14 mouse cellular contexts compared by ENCODE assay signal in the genomic region with DNA sequence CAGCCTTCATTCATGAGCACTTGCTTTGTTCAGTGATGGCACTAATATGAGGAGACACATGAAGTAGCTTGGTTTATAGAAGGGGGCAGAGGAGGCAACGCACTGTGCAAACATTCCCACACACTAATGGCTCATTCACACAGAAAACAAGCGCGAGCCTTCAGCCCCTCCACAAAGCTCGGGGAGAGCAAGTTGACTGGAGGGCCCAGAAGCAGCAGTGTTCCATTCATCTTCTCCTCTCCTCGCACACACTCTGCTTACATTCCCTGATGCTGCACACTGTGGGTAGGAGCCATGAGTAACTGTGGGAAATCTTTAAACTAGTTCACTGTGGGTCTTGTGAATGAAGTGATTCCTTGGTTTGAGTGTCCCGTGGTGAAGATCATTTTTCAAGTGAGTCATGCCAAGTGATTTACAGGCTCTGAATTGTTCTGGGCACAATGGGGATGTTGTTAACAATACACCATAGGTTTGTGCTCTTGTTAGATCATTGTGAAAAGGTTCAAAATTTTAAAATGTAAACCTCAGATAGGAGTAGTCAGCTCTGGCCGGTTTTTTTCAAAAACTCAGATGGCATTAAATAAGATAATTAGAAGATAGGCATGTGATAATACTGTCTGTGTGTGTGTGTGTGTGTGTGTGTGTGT.
DNase-seq lines count a peak whose midpoint lies in the region; ATAC-seq and TF ChIP-seq lines count a peak whose summit lies in the region.
"Had no signal": no experiment of that assay in that cellular context is flagged by ENCODE, and none has a peak within 500 bp of the region (broad histone marks: within the 10 kb centered on the region; RNA-seq: fewer than 3 reads in every experiment).

No protein-coding gene starts in this region.

- DNase-seq in intestine, embryonic 14.5 days (ENCODE audit: low spot score) = peak; percentile 54
- DNase-seq in embryonic facial prominence, embryonic 14.5 days (ENCODE audit: low spot score) = peak; percentile 42
- peak; percentile 61 for DNase-seq in neural tube, embryonic 11.5 days (ENCODE audit: low spot score)
- DNase-seq in cerebellum, postnatal 36 days = no peak
- DNase-seq in kidney, adult 11 months = no peak
- DNase-seq in testis, postnatal 10 days (ENCODE audit: low spot score) = no peak
- DNase-seq: adrenal gland, adult 8-10 months; heart, postnatal 36 days; kidney, postnatal 25 days; lung, postnatal 14 days had no signal

- H3K27me3 ChIP-seq in intestine, embryonic 14.5 days (replicated peaks; ENCODE audit: control insufficient read depth, insufficient read depth, low read length) = no peaks in the 10 kb centered on the region
- no peaks in the 10 kb centered on the region for H3K27me3 ChIP-seq in intestine, postnatal 0 days (replicated peaks; ENCODE audit: control insufficient read depth, insufficient read depth, low read length)
- H3K27me3 ChIP-seq in embryonic facial prominence, embryonic 14.5 days (replicated peaks; ENCODE audit: control insufficient read depth, insufficient read depth, low read length) = no peaks in the 10 kb centered on the region
- H3K27me3 ChIP-seq in hindbrain, embryonic 15.5 days = no peaks in the 10 kb centered on the region
- H3K27me3 ChIP-seq in neural tube, embryonic 11.5 days (ENCODE audit: control insufficient read depth, insufficient read depth, low read length) = no peaks in the 10 kb centered on the region
- H3K27me3 ChIP-seq: limb, embryonic 12.5 days had no signal

- H3K27ac ChIP-seq in intestine, embryonic 14.5 days (ENCODE audit: low read depth) = no peak overlapping the region
- H3K27ac ChIP-seq in intestine, postnatal 0 days (ENCODE audit: low read depth, low read length) = no peak overlapping the region
- no peak overlapping the region for H3K27ac ChIP-seq in embryonic facial prominence, embryonic 14.5 days (replicated peaks; ENCODE audit: low read depth, low read length)
- 0 out of 2 replicates have a peak overlapping the region, but pooled peaks have one; percentile 8 for H3K27ac ChIP-seq in hindbrain, embryonic 15.5 days (replicated peaks)
- H3K27ac ChIP-seq in neural tube, embryonic 11.5 days (ENCODE audit: low read depth, low read length) = peak overlapping the region; percentile 21
- H3K27ac ChIP-seq: limb, embryonic 12.5 days had no signal

- no peak for TF ChIP-seq CTCF in intestine, postnatal 0 days (IDR thresholded peaks at IDR 0.05; ENCODE audit: low read depth)

- no peaks in the 10 kb centered on the region for H3K36me3 ChIP-seq in intestine, embryonic 14.5 days (ENCODE audit: control insufficient read depth, insufficient read depth, low read length)
- no peaks in the 10 kb centered on the region for H3K36me3 ChIP-seq in intestine, postnatal 0 days (ENCODE audit: control insufficient read depth, insufficient read depth)
- no peaks in the 10 kb centered on the region for H3K36me3 ChIP-seq in embryonic facial prominence, embryonic 14.5 days (ENCODE audit: control insufficient read depth, insufficient read depth, low read length)
- no peaks in the 10 kb centered on the region for H3K36me3 ChIP-seq in hindbrain, embryonic 15.5 days
- no peaks in the 10 kb centered on the region for H3K36me3 ChIP-seq in neural tube, embryonic 11.5 days (ENCODE audit: control insufficient read depth, insufficient read depth, low read length)
- H3K36me3 ChIP-seq: G1E; limb, embryonic 12.5 days had no signal

- WGBS in intestine, embryonic 14.5 days = 32% methylated on average over 7 of the region's 7 CpGs
- WGBS in intestine, postnatal 0 days = 49% methylated on average over 7 of the region's 7 CpGs
- WGBS in embryonic facial prominence, embryonic 14.5 days = 42% methylated on average over 7 of the region's 7 CpGs
- WGBS in hindbrain, embryonic 15.5 days = 10% methylated on average over 7 of the region's 7 CpGs
- WGBS in neural tube, embryonic 11.5 days = 25% methylated on average over 7 of the region's 7 CpGs

- H3K9me3 ChIP-seq in intestine, embryonic 14.5 days (ENCODE audit: control insufficient read depth, low read length) = no peaks in the 10 kb centered on the region
- no peaks in the 10 kb centered on the region for H3K9me3 ChIP-seq in intestine, postnatal 0 days (ENCODE audit: control insufficient read depth)
- H3K9me3 ChIP-seq in embryonic facial prominence, embryonic 14.5 days (ENCODE audit: control insufficient read depth, low read length) = no peaks in the 10 kb centered on the region
- no peaks in the 10 kb centered on the region for H3K9me3 ChIP-seq in hindbrain, embryonic 15.5 days
- H3K9me3 ChIP-seq in neural tube, embryonic 11.5 days (ENCODE audit: control insufficient read depth, low read length) = no peaks in the 10 kb centered on the region
- H3K9me3 ChIP-seq: limb, embryonic 12.5 days had no signal

- no peak overlapping the region for H3K9ac ChIP-seq in intestine, embryonic 14.5 days (ENCODE audit: low read length)
- no peak overlapping the region for H3K9ac ChIP-seq in intestine, postnatal 0 days (ENCODE audit: low read depth, low read length)
- no peak overlapping the region for H3K9ac ChIP-seq in embryonic facial prominence, embryonic 14.5 days (ENCODE audit: low read depth, low read length)
- no peak overlapping the region for H3K9ac ChIP-seq in hindbrain, embryonic 15.5 days
- no peak overlapping the region for H3K9ac ChIP-seq in neural tube, embryonic 11.5 days (ENCODE audit: low read length)
- H3K9ac ChIP-seq: limb, embryonic 12.5 days had no signal

- ATAC-seq in intestine, embryonic 14.5 days (replicated peaks; ENCODE audit: low FRiP score, low TSS enrichment, low read depth) = no peak
- ATAC-seq in intestine, postnatal 0 days = no peak
- peak; percentile 88 for ATAC-seq in embryonic facial prominence, embryonic 14.5 days (ENCODE audit: low read depth)
- peak; percentile 87 for ATAC-seq in hindbrain, embryonic 15.5 days (ENCODE audit: low FRiP score, low read depth)
- peak; percentile 88 for ATAC-seq in neural tube, embryonic 11.5 days (ENCODE audit: insufficient read depth, low FRiP score, low TSS enrichment)

- H3K4me1 ChIP-seq in intestine, embryonic 14.5 days (replicated peaks; ENCODE audit: control insufficient read depth, insufficient read depth, low read length) = peaks cover 7% of the 10 kb centered on the region
- no peaks in the 10 kb centered on the region for H3K4me1 ChIP-seq in intestine, postnatal 0 days (replicated peaks; ENCODE audit: control insufficient read depth, insufficient read depth, low read length)
- 0 out of 2 replicates have a peak, but pooled peaks cover 4% of the 10 kb centered on the region for H3K4me1 ChIP-seq in embryonic facial prominence, embryonic 14.5 days (ENCODE audit: control insufficient read depth, insufficient read depth, low read length)
- 0 out of 2 replicates have a peak, but pooled peaks cover 5% of the 10 kb centered on the region for H3K4me1 ChIP-seq in hindbrain, embryonic 15.5 days (replicated peaks)
- H3K4me1 ChIP-seq in neural tube, embryonic 11.5 days (ENCODE audit: control insufficient read depth, insufficient read depth, low read length) = peaks cover 3% of the 10 kb centered on the region; the same call in 1 of the 2 replicates
- H3K4me1 ChIP-seq: limb, embryonic 12.5 days had no signal

- no peak overlapping the region for H3K4me2 ChIP-seq in intestine, embryonic 14.5 days (ENCODE audit: low read length)
- H3K4me2 ChIP-seq in intestine, postnatal 0 days (replicated peaks; ENCODE audit: low read depth) = no peak overlapping the region
- H3K4me2 ChIP-seq in embryonic facial prominence, embryonic 14.5 days (ENCODE audit: low read depth, low read length) = no peak overlapping the region
- H3K4me2 ChIP-seq in hindbrain, embryonic 15.5 days = no peak overlapping the region
- no peak overlapping the region for H3K4me2 ChIP-seq in neural tube, embryonic 11.5 days (ENCODE audit: low read depth)
- H3K4me2 ChIP-seq: limb, embryonic 12.5 days had no signal

- H3K4me3 ChIP-seq in intestine, embryonic 14.5 days (ENCODE audit: low read depth, low read length) = no peak overlapping the region
- no peak overlapping the region for H3K4me3 ChIP-seq in intestine, postnatal 0 days (ENCODE audit: low read depth, low read length)
- no peak overlapping the region for H3K4me3 ChIP-seq in embryonic facial prominence, embryonic 14.5 days (ENCODE audit: low read depth, low read length)
- no peak overlapping the region for H3K4me3 ChIP-seq in hindbrain, embryonic 15.5 days
- no peak overlapping the region for H3K4me3 ChIP-seq in neural tube, embryonic 11.5 days (ENCODE audit: low read depth, low read length)
- H3K4me3 ChIP-seq: limb, embryonic 12.5 days had no signal

Comparison
In these comparisons a context has a peak if more than half of its experiments do, and no peak if none do; other contexts are left out.
1. ATAC-seq: peak in embryonic facial prominence, embryonic 14.5 days (single experiment), hindbrain, embryonic 15.5 days (single experiment) and neural tube, embryonic 11.5 days (single experiment); none in intestine, embryonic 14.5 days (single experiment) and intestine, postnatal 0 days (single experiment).
2. DNase-seq: peak in intestine, embryonic 14.5 days (single experiment), embryonic facial prominence, embryonic 14.5 days (single experiment) and neural tube, embryonic 11.5 days (single experiment); none in cerebellum, postnatal 36 days (0 of 2), kidney, adult 11 months (single experiment) and testis, postnatal 10 days (single experiment).
3. H3K27ac ChIP-seq: peak in hindbrain, embryonic 15.5 days (single experiment) and neural tube, embryonic 11.5 days (single experiment); none in intestine, embryonic 14.5 days (single experiment), intestine, postnatal 0 days (single experiment) and embryonic facial prominence, embryonic 14.5 days (single experiment).